Mouse (Mus musculus) forebrain, postnatal 0 days (tissue): ENCODE data around the gene B3galt5. TPM values are rescaled to one million over a fixed set of nuclear protein-coding genes. Genes with fewer than 3 reads are reported as not detected.

Source experiments
- ATAC-seq: fragments of 200-750 bp; cut with Nextera tagmentation; 2 replicates; pipeline ENCODE4 v1.8.0; 2017; ENCODE audit warnings: mild to moderate bottlenecking, moderate library complexity
- DNase-seq: peaks from one replicate; pipeline ENCODE4 v3.0.0-alpha.2; 2015
- H3K27ac ChIP-seq: fragments of 300-500 bp; sonication (generic); 2 replicates; pipeline ENCODE4 v1.5.1; 2014; ENCODE audit warnings: low read depth, mild to moderate bottlenecking, antibody characterized with exemption, low read length, moderate library complexity, mixed read lengths
- H3K27me3 ChIP-seq: fragments of 300-500 bp; sonication (generic); 2 replicates; pipeline ENCODE4 v1.6.1; 2014; ENCODE audit warnings: mild to moderate bottlenecking, low read length, mixed read lengths; ENCODE audit not compliant: insufficient read depth
- H3K36me3 ChIP-seq: fragments of 300-500 bp; sonication (generic); 2 replicates; pipeline ENCODE4 v1.6.1; 2014; ENCODE audit warnings: mild to moderate bottlenecking, moderate library complexity; ENCODE audit not compliant: insufficient read depth
- H3K4me1 ChIP-seq: fragments of 300-500 bp; sonication (generic); 2 replicates; pipeline ENCODE4 v1.6.1; 2014; ENCODE audit warnings: antibody characterized with exemption; ENCODE audit not compliant: insufficient read depth
- H3K4me2 ChIP-seq: fragments of 300-500 bp; sonication (generic); 2 replicates; pipeline ENCODE4 v1.6.1; 2014; ENCODE audit warnings: low read depth, mild to moderate bottlenecking, moderate library complexity
- H3K4me3 ChIP-seq: fragments of 300-500 bp; sonication (generic); 2 replicates; pipeline ENCODE4 v1.5.1; 2014; ENCODE audit warnings: low read depth, low read length, mixed read lengths
- H3K9ac ChIP-seq: fragments of 300-500 bp; sonication (generic); 2 replicates; pipeline ENCODE4 v1.6.1; 2014; ENCODE audit warnings: mild to moderate bottlenecking
- H3K9me3 ChIP-seq: fragments of 300-500 bp; sonication (generic); 2 replicates; pipeline ENCODE4 v1.6.1; 2016; ENCODE audit warnings: low read length
- CTCF ChIP-seq: sonication (generic); IDR thresholded peaks from 2 replicates; pipeline ENCODE4 v1.5.1; 2016; ENCODE audit warnings: antibody characterized with exemption, control low read depth, low read depth
- WGBS: fragments of 180-500 bp; shearing (Covaris S2); extraction: QIAGEN DNeasy Blood & Tissue Kit; methylation state at CpG from one replicate; pipeline ENCODE4 v1.1.7; 2014; 5-methylcytosine and 5-hydroxymethylcytosine counted together
- polyA plus RNA-seq: library from polyadenylated mRNA; unstranded; fragments of >200 nt; fragmentation: Nextera tagmentation; extraction: Ambion mirVana; gene quantifications from 2 replicates; pipeline ENCODE4 v1.2.1, GENCODE M21; 2015
- total RNA-seq: library from RNA; depleted of rRNA; stranded (reverse); fragments of >200 nt; gene quantifications from 2 replicates; pipeline ENCODE4 v1.2.3, GENCODE M21; 2014; rRNA removed

The B3galt5 gene
- total and polyA plus RNA-seq, 2 experiments from 2014 or later = 3.6 to 5.5 TPM

- 39% methylated on average over 6 of the region's 6 CpGs for WGBS
- Histone ChIP-seq H3K4me2 (no peak overlapping the region), H3K9me3 (no peaks in the 10 kb centered on the region), H3K4me1 (no peaks in the 10 kb centered on the region), H3K36me3 (no peaks in the 10 kb centered on the region), H3K4me3 (no peak overlapping the region), H3K9ac (no peak overlapping the region), H3K27ac (no peak overlapping the region), H3K27me3 (no peaks in the 10 kb centered on the region)
- TF ChIP-seq CTCF = no peak
- ATAC-seq (peak; percentile 84; the same call in 1 of the 2 replicates), DNase-seq (no peak)
Measured at GRCm38 (mm10) chr16:96353996-96354395, 118.4 kb downstream of the B3galt5 start.

- WGBS = 11% methylated on average over 10 of the region's 10 CpGs
- Histone ChIP-seq H3K4me2 (peak overlapping the region; percentile 22; the same call in 1 of the 2 replicates), H3K9me3 (no peaks in the 10 kb centered on the region), H3K9ac (no peak overlapping the region), H3K4me3 (peak overlapping the region; percentile 21), H3K36me3 (no peaks in the 10 kb centered on the region), H3K4me1 (no peaks in the 10 kb centered on the region), H3K27ac (no peak overlapping the region), H3K27me3 (no peaks in the 10 kb centered on the region)
- DNase-seq (peak; percentile 42), ATAC-seq (peak; percentile 38)
- TF ChIP-seq CTCF = peak; percentile 58
Measured at GRCm38 (mm10) chr16:96357903-96358302, 122.3 kb downstream of the B3galt5 start.

GRCm38 (mm10) chr16:96361305-96362124 lies 125.9 kb downstream of the B3galt5 start:
- H3K36me3 ChIP-seq = no peaks in the 10 kb centered on the region
- no peak for DNase-seq
- WGBS = 88% methylated on average over 22 of the region's 22 CpGs
- TF ChIP-seq CTCF = no peak
- H3K4me2 ChIP-seq = no peak overlapping the region
- ATAC-seq = no peak
- no peak overlapping the region for H3K9ac ChIP-seq
- H3K27me3 ChIP-seq = no peaks in the 10 kb centered on the region
- no peaks in the 10 kb centered on the region for H3K4me1 ChIP-seq
- H3K4me3 ChIP-seq = no peak overlapping the region
- H3K9me3 ChIP-seq = no peaks in the 10 kb centered on the region
- H3K27ac ChIP-seq = no peak overlapping the region

- no peak overlapping the region for H3K4me2 ChIP-seq
- no peak overlapping the region for H3K27ac ChIP-seq
- H3K27me3 ChIP-seq = no peaks in the 10 kb centered on the region
- no peak for TF ChIP-seq CTCF
- no peaks in the 10 kb centered on the region for H3K4me1 ChIP-seq
- no peaks in the 10 kb centered on the region for H3K36me3 ChIP-seq
- no peak for DNase-seq
- no peak overlapping the region for H3K4me3 ChIP-seq
- no peak for ATAC-seq
- no peaks in the 10 kb centered on the region for H3K9me3 ChIP-seq
- H3K9ac ChIP-seq = no peak overlapping the region
- 85% methylated on average over 4 of the region's 4 CpGs for WGBS
Measured at GRCm38 (mm10) chr16:96362873-96363272, 127.3 kb downstream of the B3galt5 start.

- no peak overlapping the region for H3K4me3 ChIP-seq
- ATAC-seq = no peak
- no peaks in the 10 kb centered on the region for H3K4me1 ChIP-seq
- no peak overlapping the region for H3K4me2 ChIP-seq
- DNase-seq = no peak
- no peaks in the 10 kb centered on the region for H3K27me3 ChIP-seq
- H3K9me3 ChIP-seq = no peaks in the 10 kb centered on the region
- no peak overlapping the region for H3K27ac ChIP-seq
- WGBS = 82% methylated on average over 5 of the region's 5 CpGs
- no peaks in the 10 kb centered on the region for H3K36me3 ChIP-seq
- no peak for TF ChIP-seq CTCF
- H3K9ac ChIP-seq = no peak overlapping the region
Measured at GRCm38 (mm10) chr16:96363277-96363676, 127.7 kb downstream of the B3galt5 start.

GRCm38 (mm10) chr16:96364870-96365269 lies 129.3 kb downstream of the B3galt5 start:
- no peak overlapping the region for H3K27ac ChIP-seq
- WGBS = 90% methylated on average over 11 of the region's 11 CpGs
- H3K9ac ChIP-seq = no peak overlapping the region
- no peak for TF ChIP-seq CTCF
- no peaks in the 10 kb centered on the region for H3K27me3 ChIP-seq
- no peaks in the 10 kb centered on the region for H3K9me3 ChIP-seq
- no peaks in the 10 kb centered on the region for H3K36me3 ChIP-seq
- H3K4me2 ChIP-seq = no peak overlapping the region
- no peak overlapping the region for H3K4me3 ChIP-seq
- DNase-seq = no peak
- no peaks in the 10 kb centered on the region for H3K4me1 ChIP-seq
- no peak for ATAC-seq

Other genes starting within 250 kb of the B3galt5 start
- gene Psmg1, start 244.8 kb upstream of the B3galt5 start, total RNA-seq = 35.2 and 49.2 TPM in 2 replicates
- 54.0 and 59.1 TPM in 2 replicates for gene Psmg1, start 244.8 kb upstream of the B3galt5 start, polyA plus RNA-seq
- gene Brwd1, start 153.3 kb upstream of the B3galt5 start, total RNA-seq = 151 and 196 TPM in 2 replicates
- gene Brwd1, start 153.3 kb upstream of the B3galt5 start, polyA plus RNA-seq = 122 and 145 TPM in 2 replicates
- gene Hmgn1, start 108.1 kb upstream of the B3galt5 start, total RNA-seq = 141 and 166 TPM in 2 replicates
- 241 and 247 TPM in 2 replicates for gene Hmgn1, start 108.1 kb upstream of the B3galt5 start, polyA plus RNA-seq
- 178 and 180 TPM in 2 replicates for gene Wrb, start 90.4 kb upstream of the B3galt5 start, total RNA-seq
- gene Wrb, start 90.4 kb upstream of the B3galt5 start, polyA plus RNA-seq = 157 and 193 TPM in 2 replicates
- 2.8 and 3.9 TPM in 2 replicates for gene Lca5l, start 43.5 kb upstream of the B3galt5 start, total RNA-seq
- 1.4 and 2.1 TPM in 2 replicates for gene Lca5l, start 43.5 kb upstream of the B3galt5 start, polyA plus RNA-seq
- gene Sh3bgr, start 35.4 kb upstream of the B3galt5 start, total RNA-seq = 0.69 and 0.86 TPM in 2 replicates
- 3.1 and 3.2 TPM in 2 replicates for gene Sh3bgr, start 35.4 kb upstream of the B3galt5 start, polyA plus RNA-seq
- 0.23 TPM in 1 of 2 replicates, not detected in the other for gene Itgb2l, start 207.8 kb downstream of the B3galt5 start, total RNA-seq
- 0.08 and 0.16 TPM in 2 replicates for gene Itgb2l, start 207.8 kb downstream of the B3galt5 start, polyA plus RNA-seq
- 159 and 179 TPM in 2 replicates for gene Pcp4, start 231.8 kb downstream of the B3galt5 start, total RNA-seq
- gene Pcp4, start 231.8 kb downstream of the B3galt5 start, polyA plus RNA-seq = 348 and 400 TPM in 2 replicates